10 mouse cellular contexts compared by ENCODE assay signal in the genomic region with DNA sequence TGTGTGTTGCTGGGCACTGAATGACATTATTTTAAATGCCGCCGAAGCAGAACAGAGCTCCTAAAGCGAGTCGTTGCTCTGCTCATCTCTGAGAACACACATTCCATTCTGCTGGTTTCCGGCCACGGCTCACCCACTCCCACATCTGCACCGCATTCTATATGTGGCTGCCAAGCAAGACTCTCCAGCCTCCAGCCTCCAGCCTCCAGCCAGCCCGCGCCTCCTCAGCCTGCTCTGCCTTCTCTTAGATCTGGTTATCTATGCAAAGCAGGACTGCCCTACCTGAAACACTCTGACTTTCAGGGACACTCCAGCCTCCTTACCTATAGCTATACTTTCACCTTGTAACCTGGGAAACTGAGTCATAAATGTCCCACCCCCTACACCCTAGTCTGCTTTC. TPM values are rescaled to one million over a fixed set of nuclear protein-coding genes. Genes with fewer than 3 reads are reported as not detected.
A peak's percentile ranks its signal among the peaks of the same experiment; 100 is the strongest.
DNase-seq lines count a peak whose midpoint lies in the region; ATAC-seq lines count a peak whose summit lies in the region.
"Had no signal": no experiment of that assay in that cellular context is flagged by ENCODE, and none has a peak within 500 bp of the region (broad histone marks: within the 10 kb centered on the region; RNA-seq: fewer than 3 reads in every experiment).

No protein-coding gene starts in this region.

- no peaks in the 10 kb centered on the region for H3K9me3 ChIP-seq in embryonic facial prominence, embryonic 15.5 days (replicated peaks)
- H3K9me3 ChIP-seq in liver, embryonic 16.5 days (replicated peaks; ENCODE audit: control insufficient read depth, low read length): no peaks in the 10 kb centered on the region
- no peaks in the 10 kb centered on the region for H3K9me3 ChIP-seq in hindbrain, embryonic 12.5 days (replicated peaks)
- H3K9me3 ChIP-seq: midbrain, embryonic 12.5 days had no signal

- no peaks in the 10 kb centered on the region for H3K27me3 ChIP-seq in embryonic facial prominence, embryonic 15.5 days
- H3K27me3 ChIP-seq in liver, embryonic 16.5 days (ENCODE audit: control insufficient read depth, insufficient read depth, low read depth, low read length): no peaks in the 10 kb centered on the region
- no peaks in the 10 kb centered on the region for H3K27me3 ChIP-seq in hindbrain, embryonic 12.5 days
- H3K27me3 ChIP-seq: midbrain, embryonic 12.5 days had no signal

- H3K27ac ChIP-seq in embryonic facial prominence, embryonic 15.5 days (replicated peaks): 0 out of 2 replicates have a peak overlapping the region, but pooled peaks have one; percentile 1
- peak overlapping the region; percentile 89 for H3K27ac ChIP-seq in liver, embryonic 16.5 days (ENCODE audit: low read length)
- no peak overlapping the region for H3K27ac ChIP-seq in hindbrain, embryonic 12.5 days
- H3K27ac ChIP-seq: midbrain, embryonic 12.5 days had no signal

- no peaks in the 10 kb centered on the region for H3K36me3 ChIP-seq in embryonic facial prominence, embryonic 15.5 days
- H3K36me3 ChIP-seq in liver, embryonic 16.5 days (ENCODE audit: control insufficient read depth, insufficient read depth): no peaks in the 10 kb centered on the region
- no peaks in the 10 kb centered on the region for H3K36me3 ChIP-seq in hindbrain, embryonic 12.5 days
- H3K36me3 ChIP-seq: midbrain, embryonic 12.5 days had no signal

- ATAC-seq in embryonic facial prominence, embryonic 15.5 days (ENCODE audit: insufficient number of reproducible peaks, low FRiP score, low TSS enrichment, low read depth): peak; percentile 81
- ATAC-seq in liver, embryonic 16.5 days (ENCODE audit: low read depth): peak; percentile 88
- no peak for ATAC-seq in hindbrain, embryonic 12.5 days (ENCODE audit: low FRiP score)
- ATAC-seq: forebrain, postnatal 0 days had no signal

- 0 out of 2 replicates have a peak, but pooled peaks cover 4% of the 10 kb centered on the region for H3K4me1 ChIP-seq in embryonic facial prominence, embryonic 15.5 days
- peaks cover 33% of the 10 kb centered on the region for H3K4me1 ChIP-seq in liver, embryonic 16.5 days (ENCODE audit: control insufficient read depth, low read depth, low read length)
- H3K4me1 ChIP-seq in hindbrain, embryonic 12.5 days: no peaks in the 10 kb centered on the region
- H3K4me1 ChIP-seq: midbrain, embryonic 12.5 days had no signal

- 28% methylated on average over 9 of the region's 9 CpGs for WGBS in embryonic facial prominence, embryonic 15.5 days
- WGBS in liver, embryonic 16.5 days (ENCODE audit: insufficient replicate concordance): 31% methylated on average over 9 of the region's 9 CpGs
- WGBS in hindbrain, embryonic 12.5 days: 56% methylated on average over 9 of the region's 9 CpGs

- H3K4me3 ChIP-seq in embryonic facial prominence, embryonic 15.5 days (replicated peaks): no peak overlapping the region
- peak overlapping the region; percentile 52 for H3K4me3 ChIP-seq in liver, embryonic 16.5 days (ENCODE audit: low read depth, low read length)
- no peak overlapping the region for H3K4me3 ChIP-seq in hindbrain, embryonic 12.5 days
- H3K4me3 ChIP-seq: midbrain, embryonic 12.5 days had no signal

- H3K9ac ChIP-seq in embryonic facial prominence, embryonic 15.5 days: no peak overlapping the region
- peak overlapping the region; percentile 45 for H3K9ac ChIP-seq in liver, embryonic 16.5 days (ENCODE audit: low read depth, low read length)
- H3K9ac ChIP-seq in hindbrain, embryonic 12.5 days: no peak overlapping the region
- H3K9ac ChIP-seq: forebrain, postnatal 0 days; midbrain, embryonic 12.5 days had no signal

- peak; percentile 36 for DNase-seq in kidney, postnatal 10 days
- DNase-seq in kidney, adult 11 months: no peak
- peak; percentile 57 for DNase-seq in R1 (ENCODE audit: low read depth, low spot score)
- no peak for DNase-seq in thymus, postnatal 0 days (ENCODE audit: low spot score)
- DNase-seq in cerebellum, adult 9-11 months: no peak
- DNase-seq: forebrain, postnatal 0 days had no signal

- H3K4me2 ChIP-seq in embryonic facial prominence, embryonic 15.5 days (replicated peaks): no peak overlapping the region
- H3K4me2 ChIP-seq in liver, embryonic 16.5 days (ENCODE audit: low read depth, low read length): peak overlapping the region; percentile 74
- H3K4me2 ChIP-seq in hindbrain, embryonic 12.5 days (replicated peaks): no peak overlapping the region
- H3K4me2 ChIP-seq: midbrain, embryonic 12.5 days had no signal

RNA-seq across cellular contexts. Expression of gene Cd2ap, which starts 6.8 kb away (rescaled TPM):
- 23.5 and 26.4 TPM in 2 replicates for polyA plus RNA-seq in embryonic facial prominence, embryonic 15.5 days (2015; fragmentation: Nextera tagmentation; extraction: Ambion mirVana)
- polyA plus RNA-seq in liver, embryonic 16.5 days (2015; fragmentation: Nextera tagmentation; extraction: Ambion mirVana): 7.4 and 8.1 TPM in 2 replicates
- polyA plus RNA-seq in thymus, postnatal 0 days (2015; fragmentation: Nextera tagmentation; extraction: Ambion mirVana): 15.0 and 19.8 TPM in 2 replicates
- 14.8 and 16.2 TPM in 2 replicates for polyA plus RNA-seq in hindbrain, embryonic 12.5 days (2016; fragmentation: Nextera tagmentation; extraction: Ambion mirVana)

Comparison
In these comparisons a context has a peak if more than half of its experiments do, and no peak if none do; other contexts are left out.
1. DNase-seq: peak in kidney, postnatal 10 days (single experiment) and R1 (single experiment); none in kidney, adult 11 months (single experiment), thymus, postnatal 0 days (single experiment) and cerebellum, adult 9-11 months (single experiment).